Mouse (Mus musculus) ES-E14 (cell line): ENCODE data around the gene Kif5c.

Source experiments
- CHD2 ChIP-seq: IDR thresholded peaks from 2 replicates; pipeline ENCODE4 v1.6.1; 2014; ENCODE audit warnings: mild to moderate bottlenecking, low read depth, low read length, inconsistent platforms
- HCFC1 ChIP-seq: IDR thresholded peaks from 2 replicates; pipeline ENCODE4 v1.6.1; 2012; ENCODE audit warnings: low read length, inconsistent platforms, borderline replicate concordance; ENCODE audit not compliant: insufficient read depth
- MAFK ChIP-seq: IDR thresholded peaks from 2 replicates; pipeline ENCODE4 v1.6.1; 2014; ENCODE audit warnings: mild to moderate bottlenecking, low read depth, low read length, inconsistent platforms; ENCODE audit not compliant: insufficient read depth
- ZC3H11A ChIP-seq: IDR thresholded peaks from 2 replicates; pipeline ENCODE4 v1.6.1; 2012; ENCODE audit warnings: low read depth, mild to moderate bottlenecking, inconsistent platforms, low read length, borderline replicate concordance

GRCm38 (mm10) chr2:49818126-49818525 lies 199.0 kb downstream of the Kif5c start:
- TF ChIP-seq CHD2, result no peak
- TF ChIP-seq ZC3H11A, result no peak
- no peak for TF ChIP-seq HCFC1
- TF ChIP-seq MAFK, result no peak
